Mouse (Mus musculus) lung, adult 2 months (tissue): ENCODE measurements around the gene Sox1.

Experiments
- CTCF ChIP-seq: fragments of 200-500 bp; IDR thresholded peaks from 2 replicates; pipeline ENCODE4 v1.5.1; 2011; ENCODE audit warnings: mild to moderate bottlenecking, low read length, control low read depth; ENCODE audit not compliant: insufficient read depth
- POLR2A ChIP-seq: fragments of 200-500 bp; IDR thresholded peaks from 2 replicates; pipeline ENCODE4 v1.6.1; 2011; ENCODE audit warnings: low read depth, mild to moderate bottlenecking, control low read depth, low read length, borderline replicate concordance; ENCODE audit errors: extremely low read depth

DNA sequence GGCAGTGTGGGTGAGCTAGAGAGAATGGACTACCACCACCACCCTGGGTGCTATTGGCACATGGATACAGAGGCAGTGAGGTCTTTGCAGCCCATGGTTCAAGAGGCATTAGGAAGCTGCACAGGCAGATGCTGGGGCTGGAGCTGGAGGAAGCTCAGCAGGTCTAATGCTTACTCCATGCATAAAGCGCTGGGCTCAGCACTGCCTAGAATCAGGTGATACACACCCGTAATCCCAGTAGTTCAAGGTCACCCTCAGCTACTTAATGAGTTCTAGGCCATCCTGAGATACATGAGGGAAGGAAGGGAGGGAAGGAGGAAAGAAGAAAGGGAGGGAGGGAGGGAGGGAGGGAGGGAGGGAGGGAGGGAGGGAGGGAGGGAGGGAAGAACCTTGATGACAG, 50.2 kb downstream of the Sox1 start:
- no peak for TF ChIP-seq CTCF
- TF ChIP-seq POLR2A, result no peak
